ENCODE assay signal across 33 mouse cellular contexts in the genomic region with DNA sequence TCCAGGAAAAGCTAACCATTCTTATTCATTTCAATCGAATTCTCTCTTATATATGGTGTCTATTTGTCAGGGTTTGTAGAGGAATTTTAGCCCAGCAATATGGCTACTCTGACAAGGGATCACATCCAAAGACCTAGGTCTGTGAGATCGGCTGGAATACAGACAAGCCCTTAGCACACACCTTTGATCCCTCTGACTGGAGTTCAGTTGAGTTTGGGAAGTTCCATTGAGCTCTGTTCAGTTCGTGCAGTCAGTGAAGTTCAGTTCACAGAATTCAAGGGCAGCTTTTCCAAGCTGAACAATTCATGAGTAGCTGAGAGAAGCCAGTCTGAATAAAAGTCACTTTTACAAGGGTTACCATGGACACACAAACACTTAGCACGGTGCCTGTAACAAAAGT.
"Had no signal": no experiment of that assay in that cellular context is flagged by ENCODE, and none has a peak within 500 bp of the region (broad histone marks: within the 10 kb centered on the region; RNA-seq: fewer than 3 reads in every experiment).

No protein-coding gene starts in this region.

- H3K4me1 ChIP-seq: limb, embryonic 12.5 days; liver, embryonic 12.5 days; liver, embryonic 13.5 days; liver, embryonic 15.5 days; megakaryocyte, embryonic 14.5 days; midbrain, embryonic 10.5 days; midbrain, embryonic 12.5 days; midbrain, embryonic 13.5 days; midbrain, embryonic 15.5 days; neural tube, embryonic 12.5 days; neural tube, embryonic 13.5 days had no signal

- H3K4me2 ChIP-seq: limb, embryonic 12.5 days; limb, embryonic 13.5 days; limb, embryonic 15.5 days; liver, embryonic 11.5 days; liver, embryonic 12.5 days; liver, embryonic 13.5 days; liver, embryonic 15.5 days; lung, embryonic 14.5 days; lung, embryonic 15.5 days; midbrain, embryonic 11.5 days; midbrain, embryonic 12.5 days; midbrain, embryonic 13.5 days; midbrain, embryonic 15.5 days; neural tube, embryonic 12.5 days; neural tube, embryonic 13.5 days had no signal

- ATAC-seq: liver, embryonic 12.5 days; liver, postnatal 0 days; lung, postnatal 0 days; midbrain, embryonic 13.5 days; midbrain, embryonic 15.5 days; midbrain, embryonic 16.5 days had no signal

- H3K27me3 ChIP-seq: limb, embryonic 12.5 days; limb, embryonic 13.5 days; limb, embryonic 15.5 days; liver, embryonic 12.5 days; liver, embryonic 13.5 days; liver, embryonic 15.5 days; lung, embryonic 15.5 days; megakaryocyte, embryonic 14.5 days; midbrain, embryonic 12.5 days; midbrain, embryonic 13.5 days; midbrain, embryonic 15.5 days; neural tube, embryonic 12.5 days; neural tube, embryonic 13.5 days had no signal

- H3K27ac ChIP-seq: limb, embryonic 10.5 days; liver, embryonic 12.5 days; liver, embryonic 13.5 days; liver, embryonic 14.5 days; liver, embryonic 15.5 days; lung, embryonic 15.5 days; macrophage; midbrain, embryonic 10.5 days; midbrain, embryonic 12.5 days; midbrain, embryonic 13.5 days; midbrain, embryonic 15.5 days; neural tube, embryonic 12.5 days; neural tube, embryonic 13.5 days had no signal

- H3K36me3 ChIP-seq: limb, embryonic 10.5 days; limb, embryonic 12.5 days; limb, embryonic 13.5 days; limb, embryonic 15.5 days; liver, embryonic 12.5 days; liver, embryonic 13.5 days; liver, embryonic 15.5 days; lung, embryonic 15.5 days; midbrain, embryonic 10.5 days; midbrain, embryonic 12.5 days; midbrain, embryonic 13.5 days; midbrain, embryonic 15.5 days; neural tube, embryonic 12.5 days; neural tube, embryonic 13.5 days had no signal

- H3K9me3 ChIP-seq: limb, embryonic 10.5 days; limb, embryonic 15.5 days; liver, embryonic 12.5 days; liver, embryonic 13.5 days; liver, embryonic 15.5 days; lung, embryonic 15.5 days; midbrain, embryonic 10.5 days; midbrain, embryonic 12.5 days; midbrain, embryonic 13.5 days; midbrain, embryonic 15.5 days; neural tube, embryonic 12.5 days; neural tube, embryonic 13.5 days had no signal

- H3K9ac ChIP-seq: limb, embryonic 12.5 days; limb, embryonic 13.5 days; limb, embryonic 15.5 days; liver, embryonic 12.5 days; liver, embryonic 13.5 days; liver, embryonic 14.5 days; liver, embryonic 15.5 days; liver, postnatal 0 days; lung, embryonic 14.5 days; lung, embryonic 15.5 days; midbrain, embryonic 12.5 days; midbrain, embryonic 13.5 days; midbrain, embryonic 15.5 days; neural tube, embryonic 12.5 days; neural tube, embryonic 13.5 days had no signal

- DNase-seq: left cerebral cortex, postnatal 4 days; liver; liver, embryonic 13.5 days; liver, postnatal 0 days; lung, adult 18-20 months; lung, adult 2 months; lung, embryonic 14.5 days; lung, postnatal 10 days; lung, postnatal 14 days; lung, postnatal 36 days; lung, postnatal 4 days; midbrain, embryonic 14.5 days had no signal

- H3K4me3 ChIP-seq: limb, embryonic 10.5 days; limb, embryonic 12.5 days; limb, embryonic 13.5 days; limb, embryonic 15.5 days; liver, embryonic 12.5 days; liver, embryonic 13.5 days; liver, embryonic 15.5 days; lung, embryonic 15.5 days; megakaryocyte, embryonic 14.5 days; midbrain, embryonic 10.5 days; midbrain, embryonic 12.5 days; midbrain, embryonic 13.5 days; midbrain, embryonic 15.5 days; myocyte; neural tube, embryonic 12.5 days; neural tube, embryonic 13.5 days had no signal
